Mouse (Mus musculus): Measurements from ENCODE around the gene Lmnb2. TPM values are rescaled to one million over a fixed set of nuclear protein-coding genes. Genes with fewer than 3 reads are reported as not detected.
A peak's percentile ranks its signal among the peaks of the same experiment; 100 is the strongest.

Gene Lmnb2
- total RNA-seq, 4 experiments from 2014 or later = 3.5 to 6.3 (median 4.8) TPM

DNA sequence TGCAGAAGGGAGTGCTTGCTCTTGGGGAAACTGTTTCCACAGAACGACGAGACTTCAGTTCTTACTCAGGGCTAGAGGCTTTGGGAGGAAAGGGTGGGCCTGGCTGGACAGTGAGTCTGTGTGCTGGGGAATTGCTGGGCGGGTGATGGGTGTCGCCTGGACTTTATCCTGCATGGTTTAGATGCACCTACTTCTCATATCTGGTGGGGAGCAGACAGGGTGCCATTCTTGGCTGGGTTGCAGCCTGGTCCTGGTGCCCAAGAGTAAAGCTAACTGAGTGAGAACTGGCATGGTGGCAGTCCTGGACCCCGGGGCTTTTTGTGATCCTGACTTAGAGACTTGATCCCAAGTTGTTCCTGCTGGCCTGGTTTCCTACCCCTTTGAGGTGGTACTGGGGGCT lies 61.1 kb downstream of the Lmnb2 start:
- DNase-seq (ENCODE audit: low spot score) = no peak

GRCm38 (mm10) chr10:80856267-80856666 lies 61.8 kb downstream of the Lmnb2 start:
- DNase-seq (ENCODE audit: low spot score) = peak; percentile 28

DNA sequence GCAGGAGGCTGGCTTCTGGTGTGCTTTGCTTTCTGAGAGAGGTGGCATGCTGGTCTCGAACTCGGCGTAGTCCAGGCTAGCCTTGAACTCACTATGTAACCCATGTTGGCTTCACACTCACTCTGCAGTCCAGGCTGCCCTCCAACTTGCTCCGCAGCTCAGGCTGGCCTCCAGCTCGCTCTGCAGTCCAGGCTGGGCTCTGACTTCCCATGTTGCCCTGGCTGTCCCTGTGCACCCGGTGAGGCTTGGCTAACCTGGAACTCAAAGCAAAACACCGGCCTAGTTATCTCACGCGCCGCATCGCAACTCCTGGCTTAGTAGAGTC lies 62.3 kb downstream of the Lmnb2 start:
- no peak for DNase-seq (ENCODE audit: low spot score)

DNA sequence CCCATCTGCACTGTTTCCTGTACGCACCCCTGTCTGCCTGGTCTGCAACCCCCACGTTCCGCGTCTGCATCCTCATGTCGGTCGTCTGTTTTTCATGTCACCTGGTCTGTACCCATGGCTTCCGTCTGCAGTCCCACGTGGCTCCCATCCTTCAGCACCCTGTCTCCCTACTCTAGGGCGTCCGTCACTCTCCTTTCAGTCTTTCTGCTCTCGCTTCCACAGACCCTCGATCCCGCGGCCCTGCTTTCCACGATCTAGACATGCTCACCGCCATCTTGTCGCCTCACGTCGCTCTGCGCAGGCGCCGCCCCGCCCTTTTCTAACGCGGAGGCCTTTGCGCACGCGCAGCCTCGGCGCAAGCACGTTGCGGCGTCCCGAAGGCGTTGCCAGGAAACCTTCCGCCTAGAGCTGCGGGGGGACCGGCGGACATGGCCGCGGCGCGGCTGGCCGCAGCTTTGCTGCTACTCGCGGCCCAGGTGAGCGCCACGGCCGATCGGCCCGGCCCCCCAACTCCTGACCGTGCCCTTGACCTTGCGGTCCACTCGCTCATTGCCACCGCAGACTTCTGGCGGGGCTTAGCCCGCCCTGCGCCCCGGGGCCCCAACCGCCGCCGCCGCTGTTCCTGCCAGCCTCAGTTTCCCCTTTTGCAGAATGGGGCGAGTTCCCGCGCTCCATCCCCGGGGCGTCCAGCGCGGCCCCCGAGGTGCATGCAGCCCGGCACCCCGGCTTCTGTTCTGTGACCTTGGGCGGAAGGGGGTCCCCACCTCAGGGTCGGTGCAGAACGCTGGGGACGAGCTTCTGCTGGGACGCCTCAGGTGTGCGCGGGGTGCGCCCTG lies 62.9 kb downstream of the Lmnb2 start, which contains the start of the genes Lsm7 and Sppl2b:
Gene Lsm7, minus strand, starts transcription at position 297 of the 836 bp plus-strand sequence.
Gene Sppl2b, plus strand, starts transcription at position 363 of the 836 bp plus-strand sequence.
- DNase-seq (ENCODE audit: low spot score) = peak; percentile 96

Other genes starting within 250 kb of the Lmnb2 start
- gene Mknk2, start 240.1 kb downstream of the Lmnb2 start, total RNA-seq (2022) = 100 to 1,000 TPM; 197 to 243 (median 216) TPM
- 1 to 10 TPM; 3.8 to 6.0 (median 5.4) TPM for gene Mob3a, start 216.3 kb downstream of the Lmnb2 start, total RNA-seq (2022)
- 1 to 10 TPM; 2.2 to 5.3 (median 3.6) TPM for gene Izumo4, start 216.1 kb downstream of the Lmnb2 start, total RNA-seq (2022)
- 10 to 100 TPM; 41.2 to 44.5 (median 43.4) TPM for gene Ap3d1, start 176.0 kb downstream of the Lmnb2 start, total RNA-seq (2022)
- gene Dot1l, start 163.0 kb downstream of the Lmnb2 start, total RNA-seq (2022) = 10 to 100 TPM; 13.3 to 24.1 (median 19.8) TPM
- gene Sf3a2, start 120.0 kb downstream of the Lmnb2 start, total RNA-seq (2022) = 10 to 100 TPM; 25.0 to 33.0 (median 31.5) TPM
- gene Plekhj1, start 119.6 kb downstream of the Lmnb2 start, total RNA-seq (2022) = 10 to 100 TPM; 29.8 to 37.4 (median 32.7) TPM
- under 1 TPM; 0.14 to 0.50 (median 0.20) TPM for gene Amh, start 113.0 kb downstream of the Lmnb2 start, total RNA-seq (2022)
- gene Jsrp1, start 104.7 kb downstream of the Lmnb2 start, total RNA-seq (2022) = 1 to 10 TPM in 1 of 4 experiments, under 1 TPM in 3; 0.47 to 1.6 (median 0.75) TPM
- 1,000 to 10,000 TPM in 2 of 4 experiments, 100 to 1,000 TPM in 2; 848 to 1,083 (median 963) TPM for gene Oaz1, start 91.6 kb downstream of the Lmnb2 start, total RNA-seq (2022)
- gene Lingo3, start 74.2 kb downstream of the Lmnb2 start, total RNA-seq (2022) = 10 to 100 TPM in 3 of 4 experiments, 1 to 10 TPM in 1; 7.8 to 14.0 (median 12.6) TPM
- 10 to 100 TPM; 23.3 to 32.5 (median 25.0) TPM for gene Lsm7, start 63.0 kb downstream of the Lmnb2 start, total RNA-seq (2022)
- gene Sppl2b, start 63.0 kb downstream of the Lmnb2 start, total RNA-seq (2022) = 10 to 100 TPM; 11.1 to 15.9 (median 14.4) TPM
- not detected for gene Tmprss9, start 46.4 kb downstream of the Lmnb2 start, total RNA-seq (2022)
- gene Timm13, start 17.3 kb downstream of the Lmnb2 start, total RNA-seq (2022) = 100 to 1,000 TPM; 117 to 135 (median 123) TPM
- 10 to 100 TPM in 2 of 4 experiments, 1 to 10 TPM in 2; 5.0 to 18.1 (median 12.0) TPM for gene Gadd45b, start 11.8 kb upstream of the Lmnb2 start, total RNA-seq (2022)
- 1 to 10 TPM; 1.0 to 1.7 (median 1.5) TPM for gene Gng7, start 96.7 kb upstream of the Lmnb2 start, total RNA-seq (2022)
- gene Diras1, start 107.4 kb upstream of the Lmnb2 start, total RNA-seq (2022) = under 1 TPM in 1 of 4 experiments, not detected in 3; 0.44 TPM
- gene Slc39a3, start 119.2 kb upstream of the Lmnb2 start, total RNA-seq (2022) = 10 to 100 TPM; 12.1 to 14.1 (median 12.7) TPM
- 100 to 1,000 TPM in 2 of 4 experiments, 10 to 100 TPM in 2; 92.0 to 102 (median 99.4) TPM for gene Sgta, start 141.9 kb upstream of the Lmnb2 start, total RNA-seq (2022)
- 10 to 100 TPM; 12.3 to 14.9 (median 13.2) TPM for gene Thop1, start 151.8 kb upstream of the Lmnb2 start, total RNA-seq (2022)
- gene Creb3l3, start 180.6 kb upstream of the Lmnb2 start, total RNA-seq (2022) = under 1 TPM in 3 of 4 experiments, not detected in 1; 0.14 to 0.53 (median 0.27) TPM
- gene Map2k2, start 187.7 kb upstream of the Lmnb2 start, total RNA-seq (2022) = 100 to 1,000 TPM; 110 to 137 (median 130) TPM
- gene Zbtb7a, start 217.0 kb upstream of the Lmnb2 start, total RNA-seq (2022) = 10 to 100 TPM; 39.4 to 41.9 (median 40.7) TPM
- gene Pias4, start 249.7 kb upstream of the Lmnb2 start, total RNA-seq (2022) = 10 to 100 TPM; 16.8 to 18.6 (median 17.0) TPM